Mouse (Mus musculus) testis, adult 2 months (tissue): Measurements from ENCODE around the gene Spats2l.

Experiments
- CTCF ChIP-seq: fragments of 200-500 bp; IDR thresholded peaks from 2 replicates; pipeline ENCODE4 v1.5.1; 2012; ENCODE audit warnings: low read depth, mild to moderate bottlenecking, inconsistent platforms, low read length, moderate library complexity; ENCODE audit not compliant: control insufficient read depth, insufficient read depth, insufficient replicate concordance
- POLR2A ChIP-seq: fragments of 200-500 bp; IDR thresholded peaks from 2 replicates; pipeline ENCODE4 v1.6.1; 2012; ENCODE audit warnings: low read depth, mild to moderate bottlenecking, inconsistent platforms, low read length, moderate library complexity; ENCODE audit not compliant: control insufficient read depth

GRCm38 (mm10) chr1:57845054-57845722, 71.2 kb downstream of the Spats2l start:
- no peak for TF ChIP-seq CTCF
- TF ChIP-seq POLR2A = no peak
